Mouse (Mus musculus) c-Kit-negative CD71-positive TER-119-positive erythroid progenitor cells, embryonic 14.5 days (primary cell): ENCODE results near the gene Zfp62.

Experiments used
- DNase-seq: peaks from one replicate; pipeline ENCODE4 v3.0.0-alpha.2; 2013; ENCODE audit warnings: low read depth, low spot score

The Zfp62 gene

GRCm38 (mm10) chr11:49205080-49205590 is 2.0 kb downstream of the Zfp62 start:
- DNase-seq = no peak

- no peak for DNase-seq
These were observed 4.4 kb downstream of the Zfp62 start for GRCm38 (mm10) chr11:49207495-49207894.

GRCm38 (mm10) chr11:49212577-49212976 is 9.5 kb downstream of the Zfp62 start:
- DNase-seq = no peak

GRCm38 (mm10) chr11:49213505-49213904 is 10.4 kb downstream of the Zfp62 start:
- DNase-seq = no peak

GRCm38 (mm10) chr11:49219271-49219670 is 16.2 kb downstream of the Zfp62 start:
- no peak for DNase-seq

- DNase-seq = no peak
These were observed 21.4 kb downstream of the Zfp62 start for GRCm38 (mm10) chr11:49224455-49224854.

GRCm38 (mm10) chr11:49232781-49233180 is 29.7 kb downstream of the Zfp62 start:
- DNase-seq = no peak

GRCm38 (mm10) chr11:49235459-49236207 is 32.5 kb downstream of the Zfp62 start:
- no peak for DNase-seq

GRCm38 (mm10) chr11:49236891-49237290 is 33.8 kb downstream of the Zfp62 start:
- no peak for DNase-seq

GRCm38 (mm10) chr11:49237532-49237931 is 34.4 kb downstream of the Zfp62 start:
- DNase-seq = no peak

GRCm38 (mm10) chr11:49240310-49240709 is 37.2 kb downstream of the Zfp62 start:
- no peak for DNase-seq

GRCm38 (mm10) chr11:49240874-49241273 is 37.8 kb downstream of the Zfp62 start:
- no peak for DNase-seq

- DNase-seq = no peak
These were observed 38.4 kb downstream of the Zfp62 start for GRCm38 (mm10) chr11:49241471-49241870.

- DNase-seq = no peak
These were observed 40.0 kb downstream of the Zfp62 start for GRCm38 (mm10) chr11:49242944-49243626.

- DNase-seq = peak; percentile 83
These were observed 40.9 kb downstream of the Zfp62 start, which contains the start of gene Mgat1 for GRCm38 (mm10) chr11:49243727-49244594. TSS of gene Mgat1 (plus strand) at chr11:49244191.

GRCm38 (mm10) chr11:49244595-49244930 is 41.5 kb downstream of the Zfp62 start:
- no peak for DNase-seq

GRCm38 (mm10) chr11:49245176-49245575 is 42.1 kb downstream of the Zfp62 start:
- DNase-seq = no peak

GRCm38 (mm10) chr11:49245634-49246415 is 42.7 kb downstream of the Zfp62 start:
- DNase-seq = no peak

- DNase-seq = no peak
These were observed 43.4 kb downstream of the Zfp62 start for GRCm38 (mm10) chr11:49246523-49246922.

GRCm38 (mm10) chr11:49247255-49247654 is 44.2 kb downstream of the Zfp62 start:
- no peak for DNase-seq
